Mouse (Mus musculus) hindbrain, embryonic 12.5 days (tissue): ENCODE results near the gene Trub2. TPM values are rescaled to one million over a fixed set of nuclear protein-coding genes. Genes with fewer than 3 reads are reported as not detected.
A peak's percentile ranks its signal among the peaks of the same experiment; 100 is the strongest.

ENCODE experiments used
- ATAC-seq: fragments of 200-750 bp; cut with Nextera tagmentation; 2 replicates; pipeline ENCODE4 v1.8.0; 2017; ENCODE audit warnings: moderate TSS enrichment; ENCODE audit not compliant: low FRiP score
- H3K27ac ChIP-seq: fragments of 300-500 bp; sonication (generic); 2 replicates; pipeline ENCODE4 v1.5.1; 2016; ENCODE audit warnings: mild to moderate bottlenecking
- H3K27me3 ChIP-seq: fragments of 300-500 bp; sonication (generic); 2 replicates; pipeline ENCODE4 v1.6.1; 2016; ENCODE audit warnings: mild to moderate bottlenecking
- H3K36me3 ChIP-seq: fragments of 300-500 bp; sonication (generic); 2 replicates; pipeline ENCODE4 v1.6.1; 2016; ENCODE audit warnings: mild to moderate bottlenecking
- H3K4me1 ChIP-seq: fragments of 300-500 bp; sonication (generic); 2 replicates; pipeline ENCODE4 v1.6.1; 2016
- H3K4me2 ChIP-seq: fragments of 300-500 bp; sonication (generic); replicated peaks from 2 replicates; pipeline ENCODE4 v1.6.1; 2016; ENCODE audit warnings: mild to moderate bottlenecking
- H3K4me3 ChIP-seq: fragments of 300-500 bp; sonication (generic); 2 replicates; pipeline ENCODE4 v1.5.1; 2016; ENCODE audit warnings: mild to moderate bottlenecking
- H3K9ac ChIP-seq: fragments of 300-500 bp; sonication (generic); 2 replicates; pipeline ENCODE4 v1.6.1; 2016; ENCODE audit warnings: mild to moderate bottlenecking, moderate library complexity
- H3K9me3 ChIP-seq: fragments of 300-500 bp; sonication (generic); replicated peaks from 2 replicates; pipeline ENCODE4 v1.6.1; 2016; ENCODE audit warnings: mild to moderate bottlenecking
- WGBS: fragments of 180-500 bp; shearing (Covaris S2); methylation state at CpG from one replicate; pipeline ENCODE4 v1.1.7; 2016; 5-methylcytosine and 5-hydroxymethylcytosine counted together
- polyA plus RNA-seq: library from polyadenylated mRNA; unstranded; fragments of >200 nt; fragmentation: Nextera tagmentation; extraction: Ambion mirVana; gene quantifications from 2 replicates; pipeline ENCODE4 v1.2.1, GENCODE M21; 2016

The Trub2 gene
- polyA plus RNA-seq, 1 experiment from 2014 or later: 43.1 TPM

GRCm38 (mm10) chr2:29768901-29769300 is 19.4 kb downstream of the Trub2 start:
- Histone ChIP-seq H3K27me3 (no peaks in the 10 kb centered on the region), H3K4me1 (no peaks in the 10 kb centered on the region), H3K4me3 (no peak overlapping the region), H3K36me3 (peaks cover 14% of the 10 kb centered on the region; the same call in 1 of the 2 replicates), H3K4me2 (no peak overlapping the region), H3K27ac (no peak overlapping the region), H3K9me3 (no peaks in the 10 kb centered on the region), H3K9ac (no peak overlapping the region)
- no peak for ATAC-seq
- 73% methylated on average over 9 of the region's 9 CpGs for WGBS

- no peak for ATAC-seq
- no peaks in the 10 kb centered on the region for H3K4me1 ChIP-seq
- H3K27me3 ChIP-seq: no peaks in the 10 kb centered on the region
- peaks cover 7% of the 10 kb centered on the region; the same call in 1 of the 2 replicates for H3K36me3 ChIP-seq
- 74% methylated on average over 11 of the region's 11 CpGs for WGBS
- H3K9me3 ChIP-seq: no peaks in the 10 kb centered on the region
- no peak overlapping the region for H3K9ac ChIP-seq
- H3K27ac ChIP-seq: no peak overlapping the region
- H3K4me3 ChIP-seq: no peak overlapping the region
- H3K4me2 ChIP-seq: no peak overlapping the region
These were observed 20.2 kb downstream of the Trub2 start for GRCm38 (mm10) chr2:29767976-29768709.

- ATAC-seq: peak; percentile 68; the same call in 1 of the 2 replicates
- no peak overlapping the region for H3K4me2 ChIP-seq
- no peaks in the 10 kb centered on the region for H3K4me1 ChIP-seq
- H3K9me3 ChIP-seq: no peaks in the 10 kb centered on the region
- no peaks in the 10 kb centered on the region for H3K27me3 ChIP-seq
- 3% methylated on average over 1 of the region's 1 CpGs for WGBS
- no peak overlapping the region for H3K9ac ChIP-seq
- H3K36me3 ChIP-seq: no peaks in the 10 kb centered on the region
- no peak overlapping the region for H3K4me3 ChIP-seq
- H3K27ac ChIP-seq: no peak overlapping the region
These were observed 23.5 kb downstream of the Trub2 start for GRCm38 (mm10) chr2:29764831-29765230.

- no peaks in the 10 kb centered on the region for H3K36me3 ChIP-seq
These were observed 32.6 kb downstream of the Trub2 start for GRCm38 (mm10) chr2:29755693-29756092.

GRCm38 (mm10) chr2:29752397-29752796 is 35.9 kb downstream of the Trub2 start:
- 93% methylated on average over 5 of the region's 5 CpGs for WGBS
- no peak for ATAC-seq
- Histone ChIP-seq H3K27me3 (peaks cover 56% of the 10 kb centered on the region), H3K4me1 (peaks cover 14% of the 10 kb centered on the region), H3K4me2 (no peak overlapping the region), H3K9me3 (no peaks in the 10 kb centered on the region), H3K36me3 (no peaks in the 10 kb centered on the region), H3K9ac (no peak overlapping the region), H3K27ac (no peak overlapping the region), H3K4me3 (no peak overlapping the region)

More at GRCm38 (mm10) chr2:29755693-29756092, 32.6 kb downstream of the Trub2 start:
- ATAC-seq: no peak
- Histone ChIP-seq H3K27me3 (peaks cover 29% of the 10 kb centered on the region), H3K9me3 (no peaks in the 10 kb centered on the region), H3K4me3 (no peak overlapping the region), H3K4me2 (no peak overlapping the region), H3K4me1 (peaks cover 12% of the 10 kb centered on the region), H3K9ac (no peak overlapping the region), H3K27ac (no peak overlapping the region)

- H3K4me1 ChIP-seq: peaks cover 19% of the 10 kb centered on the region
- peak within 1 kb of the TSS; percentile 40 for H3K4me2 ChIP-seq
- H3K36me3 ChIP-seq: no peaks in the 10 kb centered on the region
- H3K27ac ChIP-seq: no peak within 1 kb of the TSS
- H3K4me3 ChIP-seq: peak within 1 kb of the TSS; percentile 20; the same call in 1 of the 2 replicates
- whole genome bisulfite sequencing: 5% methylated on average over 28 of the region's 28 CpGs
- H3K9ac ChIP-seq: no peak within 1 kb of the TSS; the same call in 1 of the 2 replicates
- ATAC-seq: no peak
- H3K9me3 ChIP-seq: no peaks in the 10 kb centered on the region
- H3K27me3 ChIP-seq: peaks cover 65% of the 10 kb centered on the region
These were observed 36.8 kb downstream of the Trub2 start, which contains the start of gene Gm13420 for GRCm38 (mm10) chr2:29751497-29751896. TSS of gene Gm13420 (minus strand) at chr2:29751685.

- no peaks in the 10 kb centered on the region for H3K9me3 ChIP-seq
- H3K4me1 ChIP-seq: peaks cover 19% of the 10 kb centered on the region
- 82% methylated on average over 4 of the region's 4 CpGs for WGBS
- no peak overlapping the region for H3K9ac ChIP-seq
- H3K27me3 ChIP-seq: peaks cover 79% of the 10 kb centered on the region
- no peaks in the 10 kb centered on the region for H3K36me3 ChIP-seq
- no peak overlapping the region for H3K27ac ChIP-seq
- ATAC-seq: no peak
- H3K4me2 ChIP-seq: no peak overlapping the region
- H3K4me3 ChIP-seq: no peak overlapping the region
These were observed 39.8 kb downstream of the Trub2 start for GRCm38 (mm10) chr2:29748499-29748898.

- 38% methylated on average over 5 of the region's 5 CpGs for WGBS
- no peak for ATAC-seq
- H3K4me2 ChIP-seq: peak overlapping the region; percentile 78; the same call in 1 of the 2 replicates
- no peaks in the 10 kb centered on the region for H3K9me3 ChIP-seq
- H3K27ac ChIP-seq: no peak overlapping the region
- no peak overlapping the region for H3K4me3 ChIP-seq
- peaks cover 74% of the 10 kb centered on the region for H3K27me3 ChIP-seq
- H3K36me3 ChIP-seq: no peaks in the 10 kb centered on the region
- H3K4me1 ChIP-seq: peaks cover 19% of the 10 kb centered on the region
- no peak overlapping the region for H3K9ac ChIP-seq
These were observed 40.5 kb downstream of the Trub2 start for GRCm38 (mm10) chr2:29747852-29748251.

GRCm38 (mm10) chr2:29747188-29747782 is 41.0 kb downstream of the Trub2 start:
- Histone ChIP-seq H3K4me2 (peak overlapping the region; percentile 78), H3K9me3 (no peaks in the 10 kb centered on the region), H3K27ac (no peak overlapping the region), H3K27me3 (peaks cover 68% of the 10 kb centered on the region), H3K9ac (peak overlapping the region; percentile 60), H3K36me3 (no peaks in the 10 kb centered on the region), H3K4me3 (peak overlapping the region; percentile 43), H3K4me1 (peaks cover 19% of the 10 kb centered on the region)
- no peak for ATAC-seq
- WGBS: 4% methylated on average over 50 of the region's 50 CpGs

- Histone ChIP-seq H3K4me1 (peaks cover 6% of the 10 kb centered on the region), H3K9ac (no peak overlapping the region), H3K4me2 (no peak overlapping the region), H3K9me3 (no peaks in the 10 kb centered on the region), H3K27ac (no peak overlapping the region), H3K36me3 (peaks cover 13% of the 10 kb centered on the region), H3K4me3 (no peak overlapping the region), H3K27me3 (peaks cover 40% of the 10 kb centered on the region)
- 90% methylated on average over 6 of the region's 6 CpGs for WGBS
- ATAC-seq: no peak
These were observed 44.0 kb downstream of the Trub2 start for GRCm38 (mm10) chr2:29744256-29744655.

- Histone ChIP-seq H3K4me3 (no peak overlapping the region), H3K4me1 (no peaks in the 10 kb centered on the region), H3K27me3 (peaks cover 11% of the 10 kb centered on the region), H3K9me3 (no peaks in the 10 kb centered on the region), H3K27ac (no peak overlapping the region), H3K9ac (no peak overlapping the region), H3K4me2 (no peak overlapping the region), H3K36me3 (peaks cover 44% of the 10 kb centered on the region)
- WGBS: 93% methylated on average over 6 of the region's 6 CpGs
- no peak for ATAC-seq
These were observed 47.1 kb downstream of the Trub2 start for GRCm38 (mm10) chr2:29741207-29741606.

- no peak overlapping the region for H3K9ac ChIP-seq
- no peaks in the 10 kb centered on the region for H3K4me1 ChIP-seq
- ATAC-seq: no peak
- H3K27me3 ChIP-seq: no peaks in the 10 kb centered on the region
- H3K4me3 ChIP-seq: no peak overlapping the region
- 76% methylated on average over 5 of the region's 5 CpGs for WGBS
- H3K4me2 ChIP-seq: no peak overlapping the region
- H3K36me3 ChIP-seq: peaks cover 62% of the 10 kb centered on the region
- no peaks in the 10 kb centered on the region for H3K9me3 ChIP-seq
- no peak overlapping the region for H3K27ac ChIP-seq
These were observed 48.9 kb downstream of the Trub2 start for GRCm38 (mm10) chr2:29739368-29739767.
